Mouse (Mus musculus): ENCODE measurements around the gene Gm17428. TPM values are rescaled to one million over a fixed set of nuclear protein-coding genes. Genes with fewer than 3 reads are reported as not detected.
A peak's percentile ranks its signal among the peaks of the same experiment; 100 is the strongest.
"Not testable (repeated sequence)": the region's sequence is repeated elsewhere in the genome, so short reads cannot be mapped to it uniquely, and the experiment has no call there.

Gene Gm17428
- polyA plus RNA-seq, 1 experiment = not detected

DNA sequence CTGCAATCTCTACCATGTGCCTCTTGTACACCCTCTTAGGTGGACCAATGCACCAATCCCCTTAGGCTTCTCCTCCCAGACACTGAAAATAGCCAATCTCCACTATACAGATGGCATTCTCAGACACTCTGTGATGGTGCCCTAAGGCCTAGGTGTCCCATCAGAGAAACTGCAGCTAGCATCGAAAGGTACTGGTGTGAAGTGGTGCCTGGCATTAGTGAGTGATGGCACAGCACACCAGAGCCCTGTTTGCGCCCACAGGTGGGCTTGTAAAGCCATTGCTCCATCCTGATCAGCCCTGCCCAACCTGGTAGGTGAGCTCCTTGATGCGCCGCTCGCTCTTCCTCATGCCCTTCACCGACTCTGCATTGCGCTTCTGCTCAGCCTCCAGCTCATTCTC, 32.8 kb upstream of the Gm17428 start:
- H3K27ac ChIP-seq (ENCODE audit: control insufficient read depth, insufficient read depth, low read depth, low read length) = no peak overlapping the region
- TF ChIP-seq CTCF (IDR thresholded peaks at IDR 0.05; ENCODE audit: control insufficient read depth, insufficient read depth, insufficient replicate concordance, low read depth, low read length) = no peak
- TF ChIP-seq POLR2A (IDR thresholded peaks at IDR 0.05; ENCODE audit: control insufficient read depth, low read depth, low read length) = no peak
- H3K36me3 ChIP-seq (ENCODE audit: control insufficient read depth, insufficient read depth, low read length) = no peaks in the 10 kb centered on the region
- H3K4me1 ChIP-seq (ENCODE audit: control insufficient read depth, insufficient read depth, low read length) = no peaks in the 10 kb centered on the region
- no peak overlapping the region for H3K4me3 ChIP-seq (ENCODE audit: control insufficient read depth, low read depth, low read length)
- H3K27me3 ChIP-seq (ENCODE audit: control insufficient read depth, insufficient read depth, low read length) = no peaks in the 10 kb centered on the region

DNA sequence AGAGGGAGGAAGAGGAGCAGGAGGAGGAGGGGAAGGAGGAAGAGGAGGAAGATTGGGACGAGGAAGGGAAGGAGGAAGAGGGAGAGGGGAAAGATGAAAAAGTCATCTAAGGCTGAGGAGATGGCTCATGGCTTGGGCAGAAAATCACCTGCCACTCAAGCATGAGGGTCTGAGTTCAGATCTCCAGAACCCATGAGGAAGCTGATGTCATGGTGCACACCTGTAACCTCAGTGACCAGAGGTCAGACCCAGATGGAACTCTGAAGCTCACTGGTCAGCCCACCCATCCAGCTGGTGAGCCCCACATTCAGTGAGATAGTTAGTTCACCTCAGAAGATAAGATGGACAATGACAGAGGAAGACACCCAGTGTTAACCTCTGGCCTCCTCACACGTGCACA, 31.8 kb upstream of the Gm17428 start:
- H3K4me1 ChIP-seq (ENCODE audit: control insufficient read depth, insufficient read depth, low read length) = peaks cover 1% of the 10 kb centered on the region; the same call in 1 of the 2 replicates
- H3K27ac ChIP-seq (ENCODE audit: control insufficient read depth, insufficient read depth, low read depth, low read length) = no peak overlapping the region
- H3K27me3 ChIP-seq (ENCODE audit: control insufficient read depth, insufficient read depth, low read length) = no peaks in the 10 kb centered on the region
- H3K4me3 ChIP-seq (ENCODE audit: control insufficient read depth, low read depth, low read length) = no peak overlapping the region
- H3K36me3 ChIP-seq (ENCODE audit: control insufficient read depth, insufficient read depth, low read length) = no peaks in the 10 kb centered on the region
- TF ChIP-seq POLR2A (IDR thresholded peaks at IDR 0.05; ENCODE audit: control insufficient read depth, low read depth, low read length) = no peak
- no peak for TF ChIP-seq CTCF (IDR thresholded peaks at IDR 0.05; ENCODE audit: control insufficient read depth, insufficient read depth, insufficient replicate concordance, low read depth, low read length)

DNA sequence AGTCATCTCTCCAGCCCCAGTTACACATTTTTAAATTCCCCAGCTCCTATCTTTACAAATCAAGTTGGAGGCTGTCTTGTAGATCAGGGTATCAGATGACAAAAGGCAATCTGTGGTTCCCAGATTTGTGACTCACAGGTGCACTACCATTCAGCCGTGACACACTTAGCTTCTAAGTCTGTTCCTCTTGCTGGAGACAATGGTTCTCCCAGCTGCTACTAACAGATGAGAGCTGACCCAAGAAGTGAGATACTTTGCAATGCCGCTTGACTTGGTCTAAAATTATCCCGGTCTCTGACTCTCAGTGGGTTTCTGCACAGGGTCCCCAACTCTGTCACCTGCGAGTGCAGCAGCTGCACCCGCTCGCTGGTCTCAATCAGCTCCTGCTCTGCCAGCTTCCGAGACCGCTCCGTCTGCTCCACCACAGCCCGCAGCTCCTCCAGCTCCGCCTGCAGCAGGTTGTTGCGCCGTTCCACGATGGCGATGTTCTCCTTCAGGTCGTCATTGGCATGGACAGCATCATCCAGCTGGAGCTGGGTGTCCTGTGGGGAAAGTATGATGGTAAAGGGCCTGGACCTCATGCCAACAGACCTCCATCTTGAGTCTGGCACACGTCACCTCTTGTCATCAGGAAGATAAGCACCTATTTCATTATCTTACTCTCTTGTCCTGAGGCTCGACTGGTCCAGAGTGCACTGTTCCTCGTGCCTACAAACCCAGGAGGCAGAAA, 30.6 kb upstream of the Gm17428 start:
- H3K4me1 ChIP-seq (ENCODE audit: control insufficient read depth, insufficient read depth, low read length) = peaks cover 6% of the 10 kb centered on the region; the same call in 1 of the 2 replicates
- no peaks in the 10 kb centered on the region for H3K36me3 ChIP-seq (ENCODE audit: control insufficient read depth, insufficient read depth, low read length)
- H3K27me3 ChIP-seq (ENCODE audit: control insufficient read depth, insufficient read depth, low read length) = no peaks in the 10 kb centered on the region
- H3K4me3 ChIP-seq (ENCODE audit: control insufficient read depth, low read depth, low read length) = no peak overlapping the region
- no peak for TF ChIP-seq CTCF (IDR thresholded peaks at IDR 0.05; ENCODE audit: control insufficient read depth, insufficient read depth, insufficient replicate concordance, low read depth, low read length)
- no peak for TF ChIP-seq POLR2A (IDR thresholded peaks at IDR 0.05; ENCODE audit: control insufficient read depth, low read depth, low read length)
- H3K27ac ChIP-seq (ENCODE audit: control insufficient read depth, insufficient read depth, low read depth, low read length) = no peak overlapping the region

DNA sequence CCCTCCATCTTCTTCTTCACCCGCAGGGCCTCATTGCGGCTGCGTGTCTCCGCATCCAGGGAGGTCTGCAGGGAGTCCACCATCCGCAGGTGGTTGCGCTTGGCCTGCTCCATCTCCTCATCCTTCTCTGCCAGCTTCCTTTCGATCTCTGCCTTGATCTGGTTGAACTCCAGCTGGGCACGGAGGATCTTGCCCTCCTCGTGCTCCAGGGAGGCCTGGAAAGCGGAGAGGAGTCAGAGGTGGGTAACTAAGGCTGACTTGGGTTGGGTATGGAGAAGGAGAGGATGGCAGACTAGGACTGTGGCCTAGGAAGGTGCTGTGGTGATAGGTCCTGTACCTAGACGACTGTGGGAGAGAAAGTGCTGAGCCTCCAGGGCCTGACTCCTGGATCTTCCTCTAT, 29.7 kb upstream of the Gm17428 start:
- not testable (repeated sequence) for H3K27ac ChIP-seq (ENCODE audit: control insufficient read depth, insufficient read depth, low read depth, low read length); H3K4me1 ChIP-seq (ENCODE audit: control insufficient read depth, insufficient read depth, low read length); H3K36me3 ChIP-seq (ENCODE audit: control insufficient read depth, insufficient read depth, low read length); H3K27me3 ChIP-seq (ENCODE audit: control insufficient read depth, insufficient read depth, low read length); H3K4me3 ChIP-seq (ENCODE audit: control insufficient read depth, low read depth, low read length)

DNA sequence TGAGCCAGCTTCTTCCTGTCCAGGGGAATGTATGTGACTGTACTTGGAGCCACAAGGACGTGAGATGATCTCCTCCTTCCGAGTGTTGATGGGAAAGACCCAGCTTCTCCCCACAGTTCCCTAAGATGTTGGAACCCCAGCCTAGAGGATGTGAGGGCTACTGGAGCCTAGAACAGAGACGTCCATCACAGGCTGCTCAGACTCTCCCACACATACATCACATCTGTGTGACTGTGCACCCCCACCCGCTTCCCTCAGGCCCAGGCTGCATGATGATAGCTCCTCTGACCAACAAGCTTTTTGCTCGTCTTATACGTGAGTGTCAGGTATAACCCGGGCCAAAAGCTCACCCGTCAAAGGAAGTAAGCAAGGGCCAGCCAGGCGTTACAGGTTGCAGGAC, 28.0 kb upstream of the Gm17428 start:
- Histone ChIP-seq H3K36me3 (ENCODE audit: control insufficient read depth, insufficient read depth, low read length) (no peaks in the 10 kb centered on the region), H3K27ac (ENCODE audit: control insufficient read depth, insufficient read depth, low read depth, low read length) (no peak overlapping the region; the same call in 1 of the 2 replicates), H3K27me3 (ENCODE audit: control insufficient read depth, insufficient read depth, low read length) (no peaks in the 10 kb centered on the region), H3K4me3 (ENCODE audit: control insufficient read depth, low read depth, low read length) (no peak overlapping the region), H3K4me1 (ENCODE audit: control insufficient read depth, insufficient read depth, low read length) (peaks cover 6% of the 10 kb centered on the region; the same call in 1 of the 2 replicates)
- no peak for TF ChIP-seq CTCF (IDR thresholded peaks at IDR 0.05; ENCODE audit: control insufficient read depth, insufficient read depth, insufficient replicate concordance, low read depth, low read length)
- TF ChIP-seq POLR2A (IDR thresholded peaks at IDR 0.05; ENCODE audit: control insufficient read depth, low read depth, low read length) = no peak

DNA sequence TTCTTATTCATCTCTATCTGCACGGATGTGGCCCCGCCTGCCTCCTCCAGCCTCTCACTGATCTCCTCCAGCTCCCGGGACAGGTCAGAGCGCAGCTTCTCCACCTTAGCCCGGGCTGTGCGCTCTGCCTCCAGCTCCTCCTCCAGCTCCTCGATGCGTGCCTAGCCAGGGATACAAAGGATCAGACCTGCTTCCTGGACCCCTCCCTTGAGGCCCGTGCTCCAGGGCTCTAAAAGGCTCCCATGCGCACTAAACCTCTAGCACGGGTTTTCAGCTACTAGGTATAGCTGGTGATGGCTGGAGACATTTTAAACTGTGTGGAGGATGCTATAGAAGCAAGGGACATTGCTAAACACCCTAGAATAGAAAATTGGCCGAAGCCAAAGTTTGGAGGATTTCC, 26.2 kb upstream of the Gm17428 start:
- H3K27me3 ChIP-seq (ENCODE audit: control insufficient read depth, insufficient read depth, low read length) = no peaks in the 10 kb centered on the region
- peaks cover 6% of the 10 kb centered on the region; the same call in 1 of the 2 replicates for H3K4me1 ChIP-seq (ENCODE audit: control insufficient read depth, insufficient read depth, low read length)
- no peak overlapping the region for H3K27ac ChIP-seq (ENCODE audit: control insufficient read depth, insufficient read depth, low read depth, low read length)
- no peaks in the 10 kb centered on the region for H3K36me3 ChIP-seq (ENCODE audit: control insufficient read depth, insufficient read depth, low read length)
- H3K4me3 ChIP-seq (ENCODE audit: control insufficient read depth, low read depth, low read length) = peak overlapping the region; percentile 17; the same call in 1 of the 2 replicates
- TF ChIP-seq POLR2A (IDR thresholded peaks at IDR 0.05; ENCODE audit: control insufficient read depth, low read depth, low read length) (no peak), CTCF (IDR thresholded peaks at IDR 0.05; ENCODE audit: control insufficient read depth, insufficient read depth, insufficient replicate concordance, low read depth, low read length) (no peak)

DNA sequence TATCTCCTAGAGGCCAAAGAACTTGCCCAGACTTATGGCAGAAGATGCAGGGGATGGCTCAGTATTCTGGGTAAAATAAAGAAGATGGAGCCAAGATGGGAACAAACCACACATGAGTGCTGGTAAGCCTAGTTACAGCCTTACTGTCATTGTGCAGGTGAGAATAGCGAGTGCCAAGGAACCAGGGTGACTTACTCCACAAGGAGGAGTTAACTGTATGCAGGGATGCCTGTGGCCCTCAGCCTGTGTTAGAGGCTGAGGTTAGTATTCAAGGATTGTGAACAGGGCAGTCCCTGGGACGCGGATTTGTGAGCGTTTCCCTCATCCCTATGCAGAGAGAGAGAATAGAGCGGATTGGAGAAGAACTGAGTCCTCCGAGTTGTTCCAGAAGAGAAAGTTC, 25.1 kb upstream of the Gm17428 start:
- Histone ChIP-seq H3K27me3 (ENCODE audit: control insufficient read depth, insufficient read depth, low read length) (no peaks in the 10 kb centered on the region), H3K36me3 (ENCODE audit: control insufficient read depth, insufficient read depth, low read length) (no peaks in the 10 kb centered on the region), H3K4me1 (ENCODE audit: control insufficient read depth, insufficient read depth, low read length) (peaks cover 10% of the 10 kb centered on the region), H3K27ac (ENCODE audit: control insufficient read depth, insufficient read depth, low read depth, low read length) (no peak overlapping the region), H3K4me3 (ENCODE audit: control insufficient read depth, low read depth, low read length) (no peak overlapping the region)
- TF ChIP-seq CTCF (IDR thresholded peaks at IDR 0.05; ENCODE audit: control insufficient read depth, insufficient read depth, insufficient replicate concordance, low read depth, low read length) (no peak), POLR2A (IDR thresholded peaks at IDR 0.05; ENCODE audit: control insufficient read depth, low read depth, low read length) (no peak)

Measured in testis, adult 2 months (tissue).